ENCODE assay signal across 31 mouse cellular contexts in genomic region chr8:79248470-79248869, GRCm38 (mm10). TPM values are rescaled to one million over a fixed set of nuclear protein-coding genes. Genes with fewer than 3 reads are reported as not detected.
"Had no signal": no experiment of that assay in that cellular context is flagged by ENCODE, and none has a peak within 500 bp of the region (broad histone marks: within the 10 kb centered on the region; RNA-seq: fewer than 3 reads in every experiment).

1700011L22Rik (minus strand) TSS chr8:79248570.

- ATAC-seq: forebrain, embryonic 15.5 days; forebrain, postnatal 0 days; hindbrain, embryonic 16.5 days; inflammation-experienced regulatory T-cells, adult 6 months; intestine, embryonic 16.5 days; liver, embryonic 12.5 days had no signal

- H3K4me1 ChIP-seq: forebrain, embryonic 15.5 days; hindbrain, embryonic 10.5 days; hindbrain, embryonic 12.5 days; kidney, embryonic 15.5 days; limb, embryonic 15.5 days; liver, embryonic 12.5 days had no signal

- H3K4me2 ChIP-seq: forebrain, embryonic 15.5 days; hindbrain, embryonic 12.5 days; hindbrain, embryonic 14.5 days; kidney, embryonic 15.5 days; limb, embryonic 15.5 days; liver, embryonic 12.5 days had no signal

- H3K27ac ChIP-seq: forebrain, embryonic 15.5 days; gastrocnemius, adult 2 months; hindbrain, embryonic 10.5 days; hindbrain, embryonic 12.5 days; hindbrain, embryonic 14.5 days; kidney, embryonic 15.5 days; kidney, postnatal 0 days; limb, embryonic 15.5 days; liver, embryonic 12.5 days; liver, embryonic 14.5 days had no signal

- DNase-seq: forebrain, postnatal 0 days; gastrocnemius, adult 2 months; gastrocnemius, postnatal 10 days; gastrocnemius, postnatal 25 days; heart, adult 18-20 months; heart, postnatal 10 days; heart, postnatal 4 days; kidney, adult 18-20 months; kidney, adult 9 months; kidney, postnatal 14 days; kidney, postnatal 36 days; layer of hippocampus, adult 9-11 months; layer of hippocampus, postnatal 36 days; left cerebral cortex, postnatal 4 days had no signal

- H3K9me3 ChIP-seq: forebrain, embryonic 15.5 days; hindbrain, embryonic 10.5 days; hindbrain, embryonic 12.5 days; kidney, embryonic 15.5 days; limb, embryonic 15.5 days; liver, embryonic 12.5 days had no signal

- H3K4me3 ChIP-seq: forebrain, embryonic 15.5 days; gastrocnemius, adult 2 months; hindbrain, embryonic 10.5 days; hindbrain, embryonic 12.5 days; kidney, embryonic 15.5 days; limb, embryonic 15.5 days; liver, embryonic 12.5 days had no signal

- H3K36me3 ChIP-seq: forebrain, embryonic 15.5 days; hindbrain, embryonic 10.5 days; hindbrain, embryonic 12.5 days; kidney, embryonic 15.5 days; limb, embryonic 15.5 days; liver, embryonic 12.5 days had no signal

- H3K27me3 ChIP-seq: forebrain, embryonic 15.5 days; hindbrain, embryonic 12.5 days; kidney, embryonic 15.5 days; limb, embryonic 15.5 days; liver, embryonic 12.5 days had no signal

- H3K9ac ChIP-seq: forebrain, embryonic 15.5 days; forebrain, postnatal 0 days; hindbrain, embryonic 12.5 days; hindbrain, embryonic 14.5 days; kidney, embryonic 15.5 days; limb, embryonic 15.5 days; liver, embryonic 12.5 days; liver, embryonic 14.5 days had no signal

RNA-seq across cellular contexts. Expression of gene 1700011L22Rik, which starts in this region (rescaled TPM):
- polyA plus RNA-seq: forebrain, embryonic 15.5 days; forebrain, postnatal 0 days; heart, embryonic 14.5 days; heart, embryonic 16.5 days; hindbrain, embryonic 10.5 days; hindbrain, embryonic 12.5 days; hindbrain, embryonic 14.5 days; hindbrain, embryonic 16.5 days; inflammation-experienced regulatory T-cells, adult 6 months; intestine, embryonic 16.5 days; kidney, embryonic 15.5 days; kidney, postnatal 0 days; large intestine, adult 2 months; limb, embryonic 15.5 days; liver, adult 2 months; liver, embryonic 12.5 days; liver, embryonic 14.5 days; liver, embryonic 16.5 days had no signal
